Mouse (Mus musculus): ENCODE results near the gene Olfm2.
"Not testable (repeated sequence)": the region's sequence is repeated elsewhere in the genome, so short reads cannot be mapped to it uniquely, and the experiment has no call there.

Olfm2 gene

GRCm38 (mm10) chr9:20662874-20663273, 83.3 kb downstream of the Olfm2 start:
- intact Hi-C loops (cut with DNase I), result loop anchor here (5.0 kb wide), 2 partner anchors 44 to 64 kb away; no protein-coding TSS in a partner anchor

GRCm38 (mm10) chr9:20662325-20662724, 83.8 kb downstream of the Olfm2 start:
- intact Hi-C loops (cut with DNase I), result loop anchor here (5.0 kb wide), 2 partner anchors 45 to 65 kb away; no protein-coding TSS in a partner anchor

- intact Hi-C loops (cut with DNase I), result no loop called here
Measured at GRCm38 (mm10) chr9:20657546-20657945, 88.6 kb downstream of the Olfm2 start.

- intact Hi-C loops (cut with DNase I), result no loop called here
Measured at GRCm38 (mm10) chr9:20653859-20654258, 92.3 kb downstream of the Olfm2 start.

DNA sequence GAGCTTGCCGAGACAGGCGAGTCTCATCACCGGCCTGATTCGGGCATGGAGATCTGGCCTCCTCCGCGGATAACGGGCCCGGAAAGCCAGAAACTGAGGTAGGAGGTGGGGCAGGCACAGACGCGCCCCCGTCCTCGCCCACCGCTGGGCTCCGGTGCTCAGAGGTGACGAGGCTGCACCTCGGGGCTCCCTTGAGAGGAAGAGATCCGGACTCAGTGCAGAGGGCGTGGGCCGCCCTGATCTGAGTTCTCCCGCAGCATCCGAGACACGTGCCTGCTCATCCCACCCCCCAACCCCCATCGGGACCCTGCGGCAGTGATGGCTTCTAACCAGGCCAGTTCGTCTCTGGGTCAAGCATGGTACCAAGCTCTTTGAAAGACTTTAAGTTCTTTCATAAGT, 93.9 kb downstream of the Olfm2 start:
- intact Hi-C loops (cut with DNase I), result no loop called here

DNA sequence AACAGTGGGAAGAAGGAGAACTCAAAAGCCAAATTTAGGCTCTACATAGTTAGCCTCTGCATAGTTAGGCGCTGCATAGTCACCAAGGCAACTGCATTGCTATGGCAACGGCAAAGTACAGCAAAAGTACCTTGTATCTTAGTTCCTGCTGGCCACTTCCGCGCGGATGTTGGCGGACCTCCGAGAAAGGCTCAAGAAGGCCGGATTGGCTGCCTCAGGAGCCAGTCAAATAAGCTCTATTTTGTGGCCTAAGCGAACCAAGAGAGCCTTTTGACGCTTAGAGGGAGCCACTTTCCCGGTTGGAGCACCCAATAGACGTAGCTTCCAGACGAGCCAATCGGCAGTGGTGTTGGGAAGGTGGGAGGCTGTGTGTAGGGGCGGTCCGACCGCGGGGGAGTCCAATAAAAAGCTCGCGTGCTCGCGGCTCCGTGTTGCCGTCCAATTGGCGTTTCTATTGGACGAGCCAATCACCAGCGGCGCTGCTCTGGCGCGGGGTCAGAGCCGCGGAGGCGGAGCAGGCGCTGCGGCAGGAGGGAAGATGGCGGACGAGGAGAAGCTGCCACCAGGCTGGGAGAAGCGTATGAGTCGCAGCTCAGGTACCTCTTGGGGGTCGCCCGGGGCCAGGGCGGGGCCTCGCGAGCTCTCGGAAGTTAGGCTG, 94.4 kb downstream of the Olfm2 start, which contains the start of gene Pin1:
TSS of gene Pin1 (plus strand) at position 494 of the 658 bp plus-strand sequence.
- intact Hi-C loops (cut with DNase I), result no loop called here

DNA sequence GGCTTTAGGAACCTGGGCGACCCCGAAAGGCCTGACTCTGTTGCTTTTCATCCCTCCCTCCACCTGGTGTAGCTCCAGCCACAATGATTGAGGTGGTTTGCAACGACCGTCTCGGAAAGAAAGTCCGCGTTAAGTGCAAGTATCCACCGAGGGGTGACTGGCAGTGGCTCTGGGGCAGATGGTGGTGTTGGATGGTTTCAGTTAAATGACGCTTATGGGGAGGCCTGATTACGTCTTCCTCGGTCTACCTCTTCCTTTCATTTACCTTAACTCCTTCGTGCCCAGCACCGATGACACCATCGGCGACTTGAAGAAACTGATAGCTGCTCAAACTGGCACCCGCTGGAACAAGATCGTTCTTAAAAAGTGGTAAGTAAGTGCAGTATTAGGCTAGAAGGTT, 101.0 kb downstream of the Olfm2 start:
- intact Hi-C loops (cut with DNase I), result loop anchor here (10.0 kb wide), 1 partner anchor 180 kb away; the partner anchor contains the start of gene Zfp26

DNA sequence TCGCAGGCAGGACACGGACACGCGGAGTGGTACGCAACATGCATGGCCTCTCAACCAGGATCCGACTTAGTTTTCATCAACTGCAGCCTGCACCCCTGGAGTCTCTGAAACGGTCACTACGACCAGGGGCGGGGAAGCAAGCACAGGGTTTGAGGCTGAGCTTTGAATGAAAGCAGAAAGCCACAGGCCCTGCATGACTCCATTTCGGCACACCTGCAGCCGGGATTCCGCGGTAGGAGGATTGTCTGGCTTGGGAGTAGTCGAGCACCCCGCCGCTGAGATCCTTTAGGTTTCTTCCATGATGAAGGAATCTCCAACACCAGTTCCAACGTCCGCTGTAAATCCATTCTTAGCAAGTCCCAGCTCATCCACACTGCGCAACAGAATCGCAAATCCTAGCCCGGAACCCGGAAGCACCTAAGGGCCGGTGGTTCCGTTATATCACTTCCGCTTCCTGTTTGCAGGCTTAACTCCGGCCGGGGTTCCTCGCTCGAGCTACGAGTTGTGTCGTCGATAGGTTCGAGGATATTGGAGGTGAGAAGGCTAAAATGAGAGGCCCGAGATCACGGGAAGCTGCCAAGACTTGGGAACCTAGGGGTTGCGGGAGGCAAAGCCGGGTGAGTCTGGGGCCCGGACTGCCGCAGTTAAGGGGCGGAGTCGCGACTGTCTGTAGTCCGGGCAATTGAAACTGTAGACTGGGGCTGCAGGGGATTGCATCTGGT, 101.6 kb downstream of the Olfm2 start, which contains the start of gene Fbxl12:
TSS of gene Fbxl12 (minus strand) at position 408 of the 722 bp plus-strand sequence.
- intact Hi-C loops (cut with DNase I), result loop anchor here (10.0 kb wide), 1 partner anchor 180 kb away; the partner anchor contains the start of gene Zfp26

DNA sequence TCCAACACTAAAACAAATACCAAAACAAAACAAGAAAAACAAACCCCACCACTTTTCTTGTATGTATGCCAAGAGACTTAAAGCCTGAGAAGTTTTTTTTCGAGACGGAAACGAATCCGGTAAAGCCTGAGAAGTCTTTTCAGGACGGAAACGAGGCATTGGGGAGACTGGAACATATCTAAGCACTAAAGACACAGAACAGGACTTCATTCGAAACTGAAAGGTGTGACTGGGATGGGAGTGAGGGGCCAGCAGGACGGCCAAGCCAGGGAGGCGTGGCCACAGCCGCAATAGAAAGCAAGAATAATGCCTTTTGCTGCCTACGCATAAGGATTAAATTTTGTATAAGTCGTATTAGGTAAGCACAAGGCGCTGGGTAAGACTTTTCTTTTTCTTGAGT, 102.4 kb downstream of the Olfm2 start:
- intact Hi-C loops (cut with DNase I), result loop anchor here (10.0 kb wide), 1 partner anchor 179 kb away; the partner anchor contains the start of gene Zfp26

GRCm38 (mm10) chr9:20642896-20643466, 103.2 kb downstream of the Olfm2 start:
- intact Hi-C loops (cut with DNase I), result loop anchor here (10.0 kb wide), 1 partner anchor 178 kb away; the partner anchor contains the start of gene Zfp26

DNA sequence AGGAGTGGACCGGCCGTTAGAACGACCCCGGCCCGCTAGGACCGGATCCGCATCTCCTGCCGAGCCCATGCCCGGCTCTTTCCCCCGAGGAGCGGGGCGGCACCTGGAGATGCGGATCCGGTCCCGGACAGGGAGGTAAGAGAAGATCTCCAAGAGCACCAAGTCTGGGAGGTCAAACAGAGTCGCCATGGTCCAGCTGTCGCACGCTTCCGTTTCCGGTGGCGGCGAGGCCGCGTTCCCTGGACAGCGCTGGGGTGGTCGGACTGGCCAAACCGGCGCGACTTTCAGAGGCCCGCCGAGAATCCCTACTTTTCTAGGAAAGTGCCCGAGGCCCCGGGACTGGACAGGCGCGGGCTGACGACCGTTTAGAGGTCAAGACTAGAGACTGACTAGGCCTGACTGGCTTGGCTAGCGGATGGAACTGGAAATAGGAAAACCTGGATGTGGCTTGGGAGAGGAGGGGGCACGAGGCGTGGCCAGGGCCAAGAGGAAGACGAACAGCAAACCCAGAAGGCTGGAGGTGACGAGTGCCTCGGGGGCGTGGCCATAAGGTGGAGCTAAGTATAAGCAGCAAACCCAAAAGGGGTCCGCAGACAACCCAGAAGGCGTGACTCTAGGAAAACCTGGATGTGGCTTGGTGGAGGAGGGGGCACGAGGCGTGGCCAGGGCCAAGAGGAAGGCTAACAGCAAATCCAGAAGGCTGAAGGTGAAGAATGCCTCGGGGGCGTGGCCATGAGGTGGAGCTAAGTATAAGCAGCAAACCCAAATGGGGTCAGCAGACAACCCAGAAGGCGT, 103.9 kb downstream of the Olfm2 start, which contains the start of gene Ubl5:
TSS of gene Ubl5 (plus strand) at position 778 of the 795 bp plus-strand sequence.
- intact Hi-C loops (cut with DNase I), result loop anchor here (10.0 kb wide), 1 partner anchor 177 kb away; the partner anchor contains the start of gene Zfp26

- intact Hi-C loops (cut with DNase I), result loop anchor here (10.0 kb wide), 1 partner anchor 177 kb away; the partner anchor contains the start of gene Zfp26
Measured at GRCm38 (mm10) chr9:20641501-20641900, 104.6 kb downstream of the Olfm2 start.

- intact Hi-C loops (cut with DNase I), result no loop called here
Measured at GRCm38 (mm10) chr9:20639486-20639885, 106.7 kb downstream of the Olfm2 start.

DNA sequence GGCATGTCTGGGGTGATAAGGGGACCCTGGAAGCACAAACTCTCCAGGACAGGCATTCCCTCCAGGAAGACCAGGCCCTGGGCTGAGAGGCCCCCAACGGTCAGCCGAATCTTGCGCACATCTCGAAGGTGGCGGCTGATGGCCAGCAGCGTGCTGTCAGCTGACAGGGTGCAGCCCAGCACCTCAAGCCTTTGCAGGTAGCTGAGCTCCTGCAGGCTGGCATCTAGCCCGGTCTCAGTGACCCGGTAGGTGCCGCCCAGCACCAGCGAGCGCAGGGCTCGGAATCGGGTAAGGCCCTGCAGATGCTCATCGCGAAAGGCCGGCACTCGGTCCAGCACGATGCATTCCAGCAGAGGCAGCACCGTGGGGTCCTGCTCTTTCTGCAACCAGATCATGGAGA, 107.6 kb downstream of the Olfm2 start:
- intact Hi-C loops (cut with DNase I), result no loop called here

- intact Hi-C loops (cut with DNase I), result no loop called here
Measured at GRCm38 (mm10) chr9:20636790-20637189, 109.4 kb downstream of the Olfm2 start.

DNA sequence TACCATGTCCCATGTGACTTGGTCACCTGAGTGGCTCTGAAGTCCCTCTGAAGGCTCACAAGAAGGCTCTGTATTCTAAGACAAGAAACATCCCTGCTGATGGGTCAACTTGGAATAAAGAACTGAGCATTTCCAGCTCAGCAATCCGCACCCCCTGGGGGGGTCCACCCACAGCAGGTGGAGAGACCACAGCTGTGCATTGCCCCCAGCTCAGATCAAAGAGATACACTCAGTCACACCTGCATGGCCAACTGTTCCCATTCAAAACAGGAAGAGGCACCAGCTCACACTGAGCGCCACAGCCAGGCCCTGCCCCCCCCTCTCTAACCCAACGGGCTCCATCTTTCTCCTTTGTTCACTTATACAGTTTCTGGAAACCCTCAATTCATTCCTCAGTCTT, 109.9 kb downstream of the Olfm2 start:
- intact Hi-C loops (cut with DNase I), result no loop called here

- intact Hi-C loops (cut with DNase I), result not testable (repeated sequence)
Measured at GRCm38 (mm10) chr9:20635676-20636075, 110.5 kb downstream of the Olfm2 start.

DNA sequence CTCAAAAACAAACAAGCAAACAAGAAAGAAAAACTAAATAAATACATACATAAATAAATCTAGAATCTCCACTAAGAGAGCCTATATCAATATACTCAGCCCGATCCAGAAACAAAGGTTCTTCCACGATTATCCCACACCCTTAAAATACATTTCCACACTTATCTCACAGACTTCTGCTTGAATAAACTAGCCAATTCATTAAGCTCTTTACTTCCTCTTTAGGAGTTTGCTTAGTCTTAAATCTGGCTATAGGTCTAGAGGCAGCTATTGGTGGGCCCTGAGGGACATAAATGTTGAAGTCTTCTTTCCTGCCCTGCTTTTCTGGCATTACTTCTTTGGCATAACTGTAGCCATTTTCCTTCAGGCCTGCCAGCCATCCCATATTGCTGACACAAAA, 114.8 kb downstream of the Olfm2 start:
- intact Hi-C loops (cut with DNase I), result no loop called here

Data from adrenal gland (tissue).